14 mouse cellular contexts compared by ENCODE assay signal in genomic region chr6:111622481-111623139, GRCm38 (mm10).
DNase-seq lines count a peak whose midpoint lies in the region; ATAC-seq lines count a peak whose summit lies in the region.
"Had no signal": no experiment of that assay in that cellular context is flagged by ENCODE, and none has a peak within 500 bp of the region (broad histone marks: within the 10 kb centered on the region; RNA-seq: fewer than 3 reads in every experiment).

No protein-coding gene starts in this region.

- no peaks in the 10 kb centered on the region for H3K9me3 ChIP-seq in embryonic facial prominence, embryonic 12.5 days
- H3K9me3 ChIP-seq in embryonic facial prominence, embryonic 10.5 days: no peaks in the 10 kb centered on the region
- no peaks in the 10 kb centered on the region for H3K9me3 ChIP-seq in forebrain, embryonic 13.5 days (replicated peaks)
- H3K9me3 ChIP-seq in midbrain, embryonic 12.5 days: no peaks in the 10 kb centered on the region
- H3K9me3 ChIP-seq in liver, embryonic 11.5 days (ENCODE audit: control insufficient read depth, low read length): no peaks in the 10 kb centered on the region
- H3K9me3 ChIP-seq: heart, embryonic 12.5 days had no signal

- no peaks in the 10 kb centered on the region for H3K27me3 ChIP-seq in embryonic facial prominence, embryonic 12.5 days
- H3K27me3 ChIP-seq in embryonic facial prominence, embryonic 10.5 days (replicated peaks; ENCODE audit: low read depth, poor library complexity, severe bottlenecking): no peaks in the 10 kb centered on the region
- H3K27me3 ChIP-seq in forebrain, embryonic 13.5 days: no peaks in the 10 kb centered on the region
- no peaks in the 10 kb centered on the region for H3K27me3 ChIP-seq in midbrain, embryonic 12.5 days
- H3K27me3 ChIP-seq in liver, embryonic 11.5 days (replicated peaks; ENCODE audit: control insufficient read depth, insufficient read depth, low read length): no peaks in the 10 kb centered on the region
- H3K27me3 ChIP-seq: heart, embryonic 12.5 days had no signal

- H3K9ac ChIP-seq in embryonic facial prominence, embryonic 12.5 days: no peak overlapping the region
- no peak overlapping the region for H3K9ac ChIP-seq in forebrain, embryonic 13.5 days
- H3K9ac ChIP-seq in midbrain, embryonic 12.5 days (replicated peaks): no peak overlapping the region
- H3K9ac ChIP-seq in liver, embryonic 11.5 days (ENCODE audit: low read depth, low read length): no peak overlapping the region
- H3K9ac ChIP-seq: heart, embryonic 12.5 days; liver, embryonic 14.5 days had no signal

- H3K36me3 ChIP-seq in embryonic facial prominence, embryonic 12.5 days: no peaks in the 10 kb centered on the region
- H3K36me3 ChIP-seq in embryonic facial prominence, embryonic 10.5 days (replicated peaks): no peaks in the 10 kb centered on the region
- no peaks in the 10 kb centered on the region for H3K36me3 ChIP-seq in forebrain, embryonic 13.5 days (ENCODE audit: poor library complexity, severe bottlenecking)
- no peaks in the 10 kb centered on the region for H3K36me3 ChIP-seq in midbrain, embryonic 12.5 days
- H3K36me3 ChIP-seq in liver, embryonic 11.5 days (ENCODE audit: control insufficient read depth, insufficient read depth, low read length): no peaks in the 10 kb centered on the region
- H3K36me3 ChIP-seq: heart, embryonic 12.5 days had no signal

- WGBS in embryonic facial prominence, embryonic 12.5 days: 75% methylated on average over 7 of the region's 7 CpGs
- 75% methylated on average over 7 of the region's 7 CpGs for WGBS in embryonic facial prominence, embryonic 10.5 days
- 6% methylated on average over 7 of the region's 7 CpGs for WGBS in forebrain, embryonic 13.5 days
- 38% methylated on average over 7 of the region's 7 CpGs for WGBS in midbrain, embryonic 12.5 days
- WGBS in liver, embryonic 11.5 days: 75% methylated on average over 7 of the region's 7 CpGs

- no peak overlapping the region for H3K27ac ChIP-seq in embryonic facial prominence, embryonic 12.5 days
- H3K27ac ChIP-seq in embryonic facial prominence, embryonic 10.5 days (replicated peaks): no peak overlapping the region
- H3K27ac ChIP-seq in forebrain, embryonic 13.5 days: no peak overlapping the region; the same call in 1 of the 2 replicates
- H3K27ac ChIP-seq in midbrain, embryonic 12.5 days (replicated peaks): no peak overlapping the region
- no peak overlapping the region for H3K27ac ChIP-seq in liver, embryonic 11.5 days (ENCODE audit: low read depth, low read length)
- H3K27ac ChIP-seq: liver, embryonic 14.5 days; macrophage had no signal

- no peaks in the 10 kb centered on the region for H3K4me1 ChIP-seq in embryonic facial prominence, embryonic 12.5 days
- H3K4me1 ChIP-seq in embryonic facial prominence, embryonic 10.5 days: no peaks in the 10 kb centered on the region
- peaks cover 11% of the 10 kb centered on the region for H3K4me1 ChIP-seq in forebrain, embryonic 13.5 days
- 0 out of 2 replicates have a peak, but pooled peaks cover 4% of the 10 kb centered on the region for H3K4me1 ChIP-seq in midbrain, embryonic 12.5 days
- no peaks in the 10 kb centered on the region for H3K4me1 ChIP-seq in liver, embryonic 11.5 days (replicated peaks; ENCODE audit: control insufficient read depth, insufficient read depth, low read length)
- H3K4me1 ChIP-seq: heart, embryonic 12.5 days had no signal

- 0 out of 2 replicates have a peak, but pooled peaks have one; percentile 22 for ATAC-seq in embryonic facial prominence, embryonic 12.5 days (ENCODE audit: insufficient number of reproducible peaks, insufficient read depth, low FRiP score, low TSS enrichment)
- peak; percentile 84 for ATAC-seq in forebrain, embryonic 13.5 days
- peak; percentile 69 for ATAC-seq in midbrain, embryonic 12.5 days (ENCODE audit: low FRiP score, low read depth)
- no peak for ATAC-seq in liver, embryonic 11.5 days (replicated peaks; ENCODE audit: low FRiP score)

- no peak overlapping the region for H3K4me3 ChIP-seq in embryonic facial prominence, embryonic 12.5 days
- no peak overlapping the region for H3K4me3 ChIP-seq in embryonic facial prominence, embryonic 10.5 days
- H3K4me3 ChIP-seq in forebrain, embryonic 13.5 days: no peak overlapping the region
- H3K4me3 ChIP-seq in midbrain, embryonic 12.5 days: no peak overlapping the region
- H3K4me3 ChIP-seq in liver, embryonic 11.5 days (ENCODE audit: low read depth, low read length): no peak overlapping the region
- H3K4me3 ChIP-seq: heart, embryonic 12.5 days had no signal

- no peak overlapping the region for H3K4me2 ChIP-seq in embryonic facial prominence, embryonic 12.5 days (replicated peaks)
- H3K4me2 ChIP-seq in forebrain, embryonic 13.5 days: no peak overlapping the region
- H3K4me2 ChIP-seq in midbrain, embryonic 12.5 days (replicated peaks): no peak overlapping the region
- H3K4me2 ChIP-seq in liver, embryonic 11.5 days: no peak overlapping the region
- H3K4me2 ChIP-seq: heart, embryonic 12.5 days had no signal

- no peak for DNase-seq in embryonic facial prominence, embryonic 10.5 days (ENCODE audit: low spot score)
- DNase-seq in brain, adult 2 months (ENCODE audit: low read depth, low spot score): peak; percentile 29
- no peak for DNase-seq in ovary, postnatal 36 days (ENCODE audit: low spot score)
- DNase-seq in B cell, adult 2 months: no peak
- DNase-seq in liver, embryonic 11.5 days (ENCODE audit: low spot score): no peak
- DNase-seq: kidney, postnatal 14 days; right cerebral cortex, postnatal 14 days; thymus, postnatal 4 days had no signal
